Mouse (Mus musculus): ENCODE results near the gene Stard9. TPM values are rescaled to one million over a fixed set of nuclear protein-coding genes. Genes with fewer than 3 reads are reported as not detected.
"Not testable (repeated sequence)": the region's sequence is repeated elsewhere in the genome, so short reads cannot be mapped to it uniquely, and the experiment has no call there.

Stard9 gene
- polyA plus RNA-seq, 1 experiment from 2014 or later, result 4.4 TPM

- Histone ChIP-seq H3K4me1 (ENCODE audit: control insufficient read depth, insufficient read depth, low read length) (no peaks in the 10 kb centered on the region), H3K9ac (ENCODE audit: low read depth, low read length) (no peak overlapping the region), H3K4me3 (ENCODE audit: low read depth, low read length) (no peak overlapping the region), H3K4me2 (no peak overlapping the region), H3K27me3 (ENCODE audit: control insufficient read depth, insufficient read depth, low read length) (no peaks in the 10 kb centered on the region), H3K9me3 (replicated peaks; ENCODE audit: control insufficient read depth, low read length) (no peaks in the 10 kb centered on the region), H3K27ac (ENCODE audit: low read depth, low read length) (no peak overlapping the region), H3K36me3 (ENCODE audit: control insufficient read depth, insufficient read depth, low read length) (no peaks in the 10 kb centered on the region)
- ATAC-seq (replicated peaks; ENCODE audit: insufficient number of reproducible peaks, low FRiP score, low TSS enrichment), result no peak
Observed at GRCm38 (mm10) chr2:120659318-120659717, 30.4 kb downstream of the Stard9 start.

GRCm38 (mm10) chr2:120660486-120661078 is 31.7 kb downstream of the Stard9 start:
- Histone ChIP-seq H3K27ac (ENCODE audit: low read depth, low read length) (no peak overlapping the region), H3K4me1 (ENCODE audit: control insufficient read depth, insufficient read depth, low read length) (no peaks in the 10 kb centered on the region), H3K4me2 (no peak overlapping the region), H3K9me3 (replicated peaks; ENCODE audit: control insufficient read depth, low read length) (no peaks in the 10 kb centered on the region), H3K4me3 (ENCODE audit: low read depth, low read length) (no peak overlapping the region), H3K27me3 (ENCODE audit: control insufficient read depth, insufficient read depth, low read length) (no peaks in the 10 kb centered on the region), H3K36me3 (ENCODE audit: control insufficient read depth, insufficient read depth, low read length) (no peaks in the 10 kb centered on the region), H3K9ac (ENCODE audit: low read depth, low read length) (no peak overlapping the region)
- ATAC-seq (replicated peaks; ENCODE audit: insufficient number of reproducible peaks, low FRiP score, low TSS enrichment), result no peak
- 60% methylated on average over 5 of the region's 5 CpGs for WGBS (ENCODE audit: insufficient replicate concordance)

GRCm38 (mm10) chr2:120662766-120663165 is 33.8 kb downstream of the Stard9 start:
- Histone ChIP-seq H3K4me1 (ENCODE audit: control insufficient read depth, insufficient read depth, low read length) (no peaks in the 10 kb centered on the region), H3K27me3 (ENCODE audit: control insufficient read depth, insufficient read depth, low read length) (no peaks in the 10 kb centered on the region), H3K9ac (ENCODE audit: low read depth, low read length) (no peak overlapping the region), H3K27ac (ENCODE audit: low read depth, low read length) (no peak overlapping the region), H3K4me2 (no peak overlapping the region), H3K9me3 (replicated peaks; ENCODE audit: control insufficient read depth, low read length) (no peaks in the 10 kb centered on the region), H3K36me3 (ENCODE audit: control insufficient read depth, insufficient read depth, low read length) (no peaks in the 10 kb centered on the region), H3K4me3 (ENCODE audit: low read depth, low read length) (no peak overlapping the region)
- no peak for ATAC-seq (replicated peaks; ENCODE audit: insufficient number of reproducible peaks, low FRiP score, low TSS enrichment)

- Histone ChIP-seq H3K4me2 (no peak overlapping the region), H3K9me3 (replicated peaks; ENCODE audit: control insufficient read depth, low read length) (no peaks in the 10 kb centered on the region), H3K36me3 (ENCODE audit: control insufficient read depth, insufficient read depth, low read length) (no peaks in the 10 kb centered on the region), H3K4me3 (ENCODE audit: low read depth, low read length) (no peak overlapping the region), H3K27me3 (ENCODE audit: control insufficient read depth, insufficient read depth, low read length) (no peaks in the 10 kb centered on the region), H3K27ac (ENCODE audit: low read depth, low read length) (no peak overlapping the region), H3K4me1 (ENCODE audit: control insufficient read depth, insufficient read depth, low read length) (no peaks in the 10 kb centered on the region), H3K9ac (ENCODE audit: low read depth, low read length) (no peak overlapping the region)
- no peak for ATAC-seq (replicated peaks; ENCODE audit: insufficient number of reproducible peaks, low FRiP score, low TSS enrichment)
- 69% methylated on average over 3 of the region's 3 CpGs for WGBS (ENCODE audit: insufficient replicate concordance)
Observed at GRCm38 (mm10) chr2:120663491-120664154, 34.7 kb downstream of the Stard9 start.

- no peak overlapping the region for H3K4me2 ChIP-seq
- WGBS (ENCODE audit: insufficient replicate concordance), result 87% methylated on average over 2 of the region's 2 CpGs
- H3K9ac ChIP-seq (ENCODE audit: low read depth, low read length), result no peak overlapping the region
- no peak for ATAC-seq (replicated peaks; ENCODE audit: insufficient number of reproducible peaks, low FRiP score, low TSS enrichment)
- no peaks in the 10 kb centered on the region for H3K9me3 ChIP-seq (replicated peaks; ENCODE audit: control insufficient read depth, low read length)
- H3K36me3 ChIP-seq (ENCODE audit: control insufficient read depth, insufficient read depth, low read length), result no peaks in the 10 kb centered on the region
- no peak overlapping the region for H3K4me3 ChIP-seq (ENCODE audit: low read depth, low read length)
- H3K4me1 ChIP-seq (ENCODE audit: control insufficient read depth, insufficient read depth, low read length), result no peaks in the 10 kb centered on the region
- no peaks in the 10 kb centered on the region for H3K27me3 ChIP-seq (ENCODE audit: control insufficient read depth, insufficient read depth, low read length)
- no peak overlapping the region for H3K27ac ChIP-seq (ENCODE audit: low read depth, low read length)
Observed at GRCm38 (mm10) chr2:120667446-120667845, 38.5 kb downstream of the Stard9 start.

- no peak for ATAC-seq (replicated peaks; ENCODE audit: insufficient number of reproducible peaks, low FRiP score, low TSS enrichment)
- no peaks in the 10 kb centered on the region for H3K4me1 ChIP-seq (ENCODE audit: control insufficient read depth, insufficient read depth, low read length)
- WGBS (ENCODE audit: insufficient replicate concordance), result 69% methylated on average over 2 of the region's 2 CpGs
- H3K9ac ChIP-seq (ENCODE audit: low read depth, low read length), result no peak overlapping the region
- H3K9me3 ChIP-seq (replicated peaks; ENCODE audit: control insufficient read depth, low read length), result no peaks in the 10 kb centered on the region
- no peak overlapping the region for H3K4me3 ChIP-seq (ENCODE audit: low read depth, low read length)
- H3K36me3 ChIP-seq (ENCODE audit: control insufficient read depth, insufficient read depth, low read length), result no peaks in the 10 kb centered on the region
- no peak overlapping the region for H3K27ac ChIP-seq (ENCODE audit: low read depth, low read length)
- H3K4me2 ChIP-seq, result no peak overlapping the region
- no peaks in the 10 kb centered on the region for H3K27me3 ChIP-seq (ENCODE audit: control insufficient read depth, insufficient read depth, low read length)
Observed at GRCm38 (mm10) chr2:120670253-120670652, 41.3 kb downstream of the Stard9 start.

- not testable (repeated sequence) for H3K36me3 ChIP-seq (ENCODE audit: control insufficient read depth, insufficient read depth, low read length); H3K4me3 ChIP-seq (ENCODE audit: low read depth, low read length); H3K27me3 ChIP-seq (ENCODE audit: control insufficient read depth, insufficient read depth, low read length); ATAC-seq (replicated peaks; ENCODE audit: insufficient number of reproducible peaks, low FRiP score, low TSS enrichment); H3K27ac ChIP-seq (ENCODE audit: low read depth, low read length); H3K9me3 ChIP-seq (replicated peaks; ENCODE audit: control insufficient read depth, low read length); H3K4me2 ChIP-seq; H3K4me1 ChIP-seq (ENCODE audit: control insufficient read depth, insufficient read depth, low read length); H3K9ac ChIP-seq (ENCODE audit: low read depth, low read length)
- 69% methylated on average over 7 of the region's 7 CpGs for WGBS (ENCODE audit: insufficient replicate concordance)
Observed at GRCm38 (mm10) chr2:120681151-120681550, 52.2 kb downstream of the Stard9 start.

GRCm38 (mm10) chr2:120697767-120698166 is 68.8 kb downstream of the Stard9 start:
- no peak overlapping the region for H3K9ac ChIP-seq (ENCODE audit: low read depth, low read length)
- ATAC-seq (replicated peaks; ENCODE audit: insufficient number of reproducible peaks, low FRiP score, low TSS enrichment), result no peak
- no peaks in the 10 kb centered on the region for H3K27me3 ChIP-seq (ENCODE audit: control insufficient read depth, insufficient read depth, low read length)
- H3K9me3 ChIP-seq (replicated peaks; ENCODE audit: control insufficient read depth, low read length), result no peaks in the 10 kb centered on the region
- no peaks in the 10 kb centered on the region; the same call in 1 of the 2 replicates for H3K36me3 ChIP-seq (ENCODE audit: control insufficient read depth, insufficient read depth, low read length)
- no peak overlapping the region for H3K4me3 ChIP-seq (ENCODE audit: low read depth, low read length)
- H3K27ac ChIP-seq (ENCODE audit: low read depth, low read length), result no peak overlapping the region
- 64% methylated on average over 5 of the region's 5 CpGs for WGBS (ENCODE audit: insufficient replicate concordance)
- H3K4me2 ChIP-seq, result no peak overlapping the region
- H3K4me1 ChIP-seq (ENCODE audit: control insufficient read depth, insufficient read depth, low read length), result no peaks in the 10 kb centered on the region

- WGBS (ENCODE audit: insufficient replicate concordance), result 61% methylated on average over 3 of the region's 3 CpGs
- no peak for ATAC-seq (replicated peaks; ENCODE audit: insufficient number of reproducible peaks, low FRiP score, low TSS enrichment)
Observed at GRCm38 (mm10) chr2:120700379-120700885, 71.5 kb downstream of the Stard9 start.

More at GRCm38 (mm10) chr2:120700379-120700885, 71.5 kb downstream of the Stard9 start:
- no peaks in the 10 kb centered on the region for H3K27me3 ChIP-seq (ENCODE audit: control insufficient read depth, insufficient read depth, low read length)
- H3K36me3 ChIP-seq (ENCODE audit: control insufficient read depth, insufficient read depth, low read length), result no peaks in the 10 kb centered on the region; the same call in 1 of the 2 replicates
- H3K4me1 ChIP-seq (ENCODE audit: control insufficient read depth, insufficient read depth, low read length), result no peaks in the 10 kb centered on the region
- H3K9me3 ChIP-seq (replicated peaks; ENCODE audit: control insufficient read depth, low read length), result no peaks in the 10 kb centered on the region
- H3K4me3 ChIP-seq (ENCODE audit: low read depth, low read length), result no peak overlapping the region
- no peak overlapping the region for H3K27ac ChIP-seq (ENCODE audit: low read depth, low read length)
- H3K9ac ChIP-seq (ENCODE audit: low read depth, low read length), result no peak overlapping the region
- no peak overlapping the region for H3K4me2 ChIP-seq

Data from heart, embryonic 11.5 days (tissue).